Mouse (Mus musculus) megakaryocyte, embryonic 14.5 days (primary cell): ENCODE measurements at regions not wholly inside any gene's neighbourhood (a gene's known extent, or its start where the extent isn't known, plus 50 kb on each side); places are given as distances from the start of the nearest gene placed in this dataset.

ENCODE experiments used
- FLI1 ChIP-seq: IDR thresholded peaks from 2 replicates; pipeline ENCODE4 v1.6.1; 2012; ENCODE audit warnings: low read length, inconsistent platforms, mixed read lengths
- GATA1 ChIP-seq: IDR thresholded peaks from 3 replicates; pipeline ENCODE4 v1.6.1; 2012; ENCODE audit warnings: mixed read lengths, low read length, inconsistent platforms, borderline replicate concordance

DNA sequence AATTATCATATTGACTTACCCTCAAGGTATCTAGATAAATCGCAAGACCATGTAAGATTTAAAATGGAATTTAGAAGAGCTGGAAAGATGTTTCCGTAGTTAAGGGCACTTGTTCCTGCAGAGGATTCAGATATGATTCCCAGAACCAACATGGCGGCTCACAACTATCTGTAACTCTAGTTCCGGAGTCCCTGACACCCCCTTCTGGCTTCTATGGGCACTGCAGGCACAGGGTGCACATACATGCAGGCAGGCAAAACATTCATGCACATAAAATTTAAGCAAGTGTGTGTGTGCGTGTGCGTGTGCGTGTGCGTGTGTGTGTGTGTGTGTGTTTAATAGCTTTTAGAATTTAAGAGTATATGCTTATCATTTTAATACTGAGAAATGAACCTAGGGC is 230.8 kb upstream of the Igfbp3 start:
- TF ChIP-seq FLI1 (no peak), GATA1 (no peak)
